Mouse (Mus musculus): Measurements from ENCODE around the gene Cltc. TPM values are rescaled to one million over a fixed set of nuclear protein-coding genes. Genes with fewer than 3 reads are reported as not detected.

The Cltc gene
- polyA plus RNA-seq, 1 experiment from 2014 or later = 119 TPM

GRCm38 (mm10) chr11:86759886-86760285 is 2.5 kb upstream of the Cltc start:
- no peak overlapping the region for H3K27ac ChIP-seq (ENCODE audit: low read length)
- ATAC-seq (replicated peaks; ENCODE audit: extremely low read depth, insufficient read depth, low FRiP score) = no peak
- no peak overlapping the region for H3K9ac ChIP-seq (ENCODE audit: low read length)
- H3K36me3 ChIP-seq (ENCODE audit: control insufficient read depth, insufficient read depth) = no peaks in the 10 kb centered on the region
- WGBS = 85% methylated on average over 2 of the region's 2 CpGs
- H3K4me2 ChIP-seq (ENCODE audit: low read depth, low read length) = no peak overlapping the region
- no peak overlapping the region for H3K4me3 ChIP-seq (ENCODE audit: low read length)
- peaks cover 9% of the 10 kb centered on the region for H3K4me1 ChIP-seq (ENCODE audit: control insufficient read depth, insufficient read depth, low read length)
- H3K9me3 ChIP-seq (replicated peaks; ENCODE audit: control insufficient read depth, low read length) = no peaks in the 10 kb centered on the region
- H3K27me3 ChIP-seq (ENCODE audit: control insufficient read depth, insufficient read depth, low read length) = no peaks in the 10 kb centered on the region

GRCm38 (mm10) chr11:86759226-86759625 is 1.9 kb upstream of the Cltc start:
- 90% methylated on average over 1 of the region's 1 CpGs for WGBS
- Histone ChIP-seq H3K27ac (ENCODE audit: low read length) (no peak overlapping the region), H3K4me3 (ENCODE audit: low read length) (no peak overlapping the region), H3K36me3 (ENCODE audit: control insufficient read depth, insufficient read depth) (no peaks in the 10 kb centered on the region), H3K9ac (ENCODE audit: low read length) (no peak overlapping the region), H3K4me2 (ENCODE audit: low read depth, low read length) (no peak overlapping the region), H3K27me3 (ENCODE audit: control insufficient read depth, insufficient read depth, low read length) (no peaks in the 10 kb centered on the region), H3K4me1 (ENCODE audit: control insufficient read depth, insufficient read depth, low read length) (peaks cover 14% of the 10 kb centered on the region), H3K9me3 (replicated peaks; ENCODE audit: control insufficient read depth, low read length) (no peaks in the 10 kb centered on the region)
- ATAC-seq (replicated peaks; ENCODE audit: extremely low read depth, insufficient read depth, low FRiP score) = no peak

- ATAC-seq (replicated peaks; ENCODE audit: extremely low read depth, insufficient read depth, low FRiP score) = no peak
- peak overlapping the region; percentile 98 for H3K27ac ChIP-seq (ENCODE audit: low read length)
- H3K4me2 ChIP-seq (ENCODE audit: low read depth, low read length) = peak overlapping the region; percentile 84
- peak overlapping the region; percentile 89 for H3K4me3 ChIP-seq (ENCODE audit: low read length)
- no peaks in the 10 kb centered on the region for H3K9me3 ChIP-seq (replicated peaks; ENCODE audit: control insufficient read depth, low read length)
- H3K4me1 ChIP-seq (ENCODE audit: control insufficient read depth, insufficient read depth, low read length) = peaks cover 19% of the 10 kb centered on the region
- WGBS = 34% methylated on average over 6 of the region's 6 CpGs
- no peaks in the 10 kb centered on the region for H3K36me3 ChIP-seq (ENCODE audit: control insufficient read depth, insufficient read depth)
- no peaks in the 10 kb centered on the region for H3K27me3 ChIP-seq (ENCODE audit: control insufficient read depth, insufficient read depth, low read length)
- H3K9ac ChIP-seq (ENCODE audit: low read length) = peak overlapping the region; percentile 97
Observed at GRCm38 (mm10) chr11:86758559-86758958, 1.2 kb upstream of the Cltc start.

GRCm38 (mm10) chr11:86757142-86757479 is 254 bp downstream of the Cltc start:
- Histone ChIP-seq H3K9me3 (replicated peaks; ENCODE audit: control insufficient read depth, low read length) (no peaks in the 10 kb centered on the region), H3K27me3 (ENCODE audit: control insufficient read depth, insufficient read depth, low read length) (no peaks in the 10 kb centered on the region), H3K4me1 (ENCODE audit: control insufficient read depth, insufficient read depth, low read length) (peaks cover 25% of the 10 kb centered on the region), H3K9ac (ENCODE audit: low read length) (peak overlapping the region; percentile 97), H3K4me2 (ENCODE audit: low read depth, low read length) (peak overlapping the region; percentile 96), H3K36me3 (ENCODE audit: control insufficient read depth, insufficient read depth) (no peaks in the 10 kb centered on the region), H3K4me3 (ENCODE audit: low read length) (peak overlapping the region; percentile 89), H3K27ac (ENCODE audit: low read length) (peak overlapping the region; percentile 98)
- WGBS = 1% methylated on average over 18 of the region's 18 CpGs
- ATAC-seq (replicated peaks; ENCODE audit: extremely low read depth, insufficient read depth, low FRiP score) = peak; percentile 53

GRCm38 (mm10) chr11:86756156-86757141 is 916 bp downstream of the Cltc start:
- peak; percentile 1; the same call in 1 of the 2 replicates for ATAC-seq (replicated peaks; ENCODE audit: extremely low read depth, insufficient read depth, low FRiP score)

GRCm38 (mm10) chr11:86752404-86752803 is 5.0 kb downstream of the Cltc start:
- Histone ChIP-seq H3K36me3 (ENCODE audit: control insufficient read depth, insufficient read depth) (no peaks in the 10 kb centered on the region), H3K9ac (ENCODE audit: low read length) (no peak overlapping the region), H3K27me3 (ENCODE audit: control insufficient read depth, insufficient read depth, low read length) (no peaks in the 10 kb centered on the region), H3K4me2 (ENCODE audit: low read depth, low read length) (no peak overlapping the region), H3K9me3 (replicated peaks; ENCODE audit: control insufficient read depth, low read length) (no peaks in the 10 kb centered on the region), H3K27ac (ENCODE audit: low read length) (no peak overlapping the region), H3K4me3 (ENCODE audit: low read length) (no peak overlapping the region), H3K4me1 (ENCODE audit: control insufficient read depth, insufficient read depth, low read length) (peaks cover 32% of the 10 kb centered on the region)
- ATAC-seq (replicated peaks; ENCODE audit: extremely low read depth, insufficient read depth, low FRiP score) = no peak

More at GRCm38 (mm10) chr11:86756156-86757141, 916 bp downstream of the Cltc start:
- Histone ChIP-seq H3K36me3 (ENCODE audit: control insufficient read depth, insufficient read depth) (no peaks in the 10 kb centered on the region), H3K27me3 (ENCODE audit: control insufficient read depth, insufficient read depth, low read length) (no peaks in the 10 kb centered on the region), H3K4me2 (ENCODE audit: low read depth, low read length) (peak overlapping the region; percentile 96), H3K9ac (ENCODE audit: low read length) (peak overlapping the region; percentile 97), H3K4me3 (ENCODE audit: low read length) (peak overlapping the region; percentile 89), H3K9me3 (replicated peaks; ENCODE audit: control insufficient read depth, low read length) (no peaks in the 10 kb centered on the region), H3K27ac (ENCODE audit: low read length) (peak overlapping the region; percentile 98), H3K4me1 (ENCODE audit: control insufficient read depth, insufficient read depth, low read length) (peaks cover 25% of the 10 kb centered on the region)
- under 1% methylated on average over 31 of the region's 31 CpGs for WGBS

DNA sequence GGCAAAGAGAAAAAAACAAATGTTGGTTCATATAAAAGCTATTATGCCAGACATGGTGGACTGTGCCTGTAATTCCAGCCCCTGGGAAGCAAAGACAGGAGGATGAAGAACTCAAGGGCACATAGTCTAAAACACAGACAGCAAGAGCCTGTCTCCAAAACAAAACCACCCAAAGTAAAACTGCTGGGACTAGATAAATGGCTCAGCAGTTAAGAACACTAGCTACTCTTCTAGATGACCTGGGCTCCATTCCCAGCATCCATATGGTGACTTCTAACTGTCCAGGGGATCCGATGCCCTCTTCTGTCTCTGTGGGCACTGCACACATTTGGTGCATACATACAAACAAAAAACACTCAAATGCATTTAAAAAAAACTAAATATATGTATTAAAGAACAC is 6.4 kb downstream of the Cltc start:
- no peak for ATAC-seq (replicated peaks; ENCODE audit: extremely low read depth, insufficient read depth, low FRiP score)
- H3K27me3 ChIP-seq (ENCODE audit: control insufficient read depth, insufficient read depth, low read length) = no peaks in the 10 kb centered on the region
- no peak overlapping the region for H3K27ac ChIP-seq (ENCODE audit: low read length)
- no peak overlapping the region for H3K9ac ChIP-seq (ENCODE audit: low read length)
- H3K36me3 ChIP-seq (ENCODE audit: control insufficient read depth, insufficient read depth) = no peaks in the 10 kb centered on the region
- peaks cover 36% of the 10 kb centered on the region for H3K4me1 ChIP-seq (ENCODE audit: control insufficient read depth, insufficient read depth, low read length)
- no peak overlapping the region for H3K4me3 ChIP-seq (ENCODE audit: low read length)
- H3K4me2 ChIP-seq (ENCODE audit: low read depth, low read length) = no peak overlapping the region
- no peaks in the 10 kb centered on the region for H3K9me3 ChIP-seq (replicated peaks; ENCODE audit: control insufficient read depth, low read length)
- WGBS = 94% methylated on average over 1 of the region's 1 CpGs

- peaks cover 37% of the 10 kb centered on the region for H3K4me1 ChIP-seq (ENCODE audit: control insufficient read depth, insufficient read depth, low read length)
- no peaks in the 10 kb centered on the region for H3K27me3 ChIP-seq (ENCODE audit: control insufficient read depth, insufficient read depth, low read length)
- H3K4me3 ChIP-seq (ENCODE audit: low read length) = no peak overlapping the region
- no peak for ATAC-seq (replicated peaks; ENCODE audit: extremely low read depth, insufficient read depth, low FRiP score)
- H3K27ac ChIP-seq (ENCODE audit: low read length) = peak overlapping the region; percentile 23
- no peaks in the 10 kb centered on the region for H3K36me3 ChIP-seq (ENCODE audit: control insufficient read depth, insufficient read depth)
- peak overlapping the region; percentile 42 for H3K4me2 ChIP-seq (ENCODE audit: low read depth, low read length)
- 48% methylated on average over 3 of the region's 3 CpGs for WGBS
- no peaks in the 10 kb centered on the region for H3K9me3 ChIP-seq (replicated peaks; ENCODE audit: control insufficient read depth, low read length)
- no peak overlapping the region; the same call in 1 of the 2 replicates for H3K9ac ChIP-seq (ENCODE audit: low read length)
Observed at GRCm38 (mm10) chr11:86749776-86750423, 7.5 kb downstream of the Cltc start.

Measured in heart, embryonic 16.5 days (tissue).